Mouse (Mus musculus) right cerebral cortex, adult 18-20 months (tissue): ENCODE results near the gene Pgm2.

ENCODE experiments used
- DNase-seq: peaks from one replicate; pipeline ENCODE4 v3.0.0; 2022; ENCODE audit warnings: mixed read lengths

The Pgm2 gene

GRCm38 (mm10) chr5:64077353-64077752, 15.4 kb upstream of the Pgm2 start:
- DNase-seq: no peak

- no peak for DNase-seq
Observed at GRCm38 (mm10) chr5:64078740-64079461, 13.8 kb upstream of the Pgm2 start.

- DNase-seq: no peak
Observed at GRCm38 (mm10) chr5:64079462-64079817, 13.3 kb upstream of the Pgm2 start.

- DNase-seq: no peak
Observed at GRCm38 (mm10) chr5:64083447-64084359, 9.0 kb upstream of the Pgm2 start.

GRCm38 (mm10) chr5:64085405-64085804, 7.3 kb upstream of the Pgm2 start:
- no peak for DNase-seq

- DNase-seq: no peak
Observed at GRCm38 (mm10) chr5:64088740-64089139, 4.0 kb upstream of the Pgm2 start.

- no peak for DNase-seq
Observed at GRCm38 (mm10) chr5:64093349-64093871, 660 bp downstream of the Pgm2 start.

GRCm38 (mm10) chr5:64095342-64095993, 2.7 kb downstream of the Pgm2 start:
- no peak for DNase-seq

- no peak for DNase-seq
Observed at GRCm38 (mm10) chr5:64101993-64102716, 9.4 kb downstream of the Pgm2 start.

- no peak for DNase-seq
Observed at GRCm38 (mm10) chr5:64102717-64103075, 9.9 kb downstream of the Pgm2 start.

- no peak for DNase-seq
Observed at GRCm38 (mm10) chr5:64107596-64108289, 15.0 kb downstream of the Pgm2 start.

- DNase-seq: no peak
Observed at GRCm38 (mm10) chr5:64109217-64109616, 16.5 kb downstream of the Pgm2 start.

- no peak for DNase-seq
Observed at GRCm38 (mm10) chr5:64112360-64112759, 19.6 kb downstream of the Pgm2 start.

GRCm38 (mm10) chr5:64114210-64114609, 21.5 kb downstream of the Pgm2 start:
- DNase-seq: no peak

GRCm38 (mm10) chr5:64117191-64117590, 24.4 kb downstream of the Pgm2 start:
- DNase-seq: no peak

GRCm38 (mm10) chr5:64125783-64126182, 33.0 kb downstream of the Pgm2 start:
- no peak for DNase-seq

- no peak for DNase-seq
Observed at GRCm38 (mm10) chr5:64131550-64131949, 38.8 kb downstream of the Pgm2 start.

- DNase-seq: no peak
Observed at GRCm38 (mm10) chr5:64133901-64134300, 41.2 kb downstream of the Pgm2 start.

- no peak for DNase-seq
Observed at GRCm38 (mm10) chr5:64136325-64136724, 43.6 kb downstream of the Pgm2 start.

- no peak for DNase-seq
Observed at GRCm38 (mm10) chr5:64140202-64140601, 47.5 kb downstream of the Pgm2 start.

GRCm38 (mm10) chr5:64144315-64144714, 51.6 kb downstream of the Pgm2 start:
- no peak for DNase-seq

- no peak for DNase-seq
Observed at GRCm38 (mm10) chr5:64146384-64147005, 53.7 kb downstream of the Pgm2 start.
